Mouse (Mus musculus) spleen, adult 2 months (tissue): ENCODE measurements around the gene Ywhag.

Experiments
- CTCF ChIP-seq: fragments of 200-500 bp; IDR thresholded peaks from 2 replicates; pipeline ENCODE4 v1.5.1; 2011; ENCODE audit warnings: mild to moderate bottlenecking, inconsistent platforms; ENCODE audit not compliant: insufficient read depth, insufficient read length, insufficient replicate concordance; ENCODE audit errors: extremely low read depth
- POLR2A ChIP-seq: fragments of 200-500 bp; IDR thresholded peaks from 2 replicates; pipeline ENCODE4 v1.6.1; 2011; ENCODE audit warnings: low read depth, low read length, inconsistent platforms

GRCm38 (mm10) chr5:135877180-135877579, 57.2 kb downstream of the Ywhag start:
- peak; percentile 17; the same call in 1 of the 2 replicates for TF ChIP-seq CTCF
- no peak for TF ChIP-seq POLR2A
